Mouse (Mus musculus): ENCODE results near the gene Cts6.
"Not testable (repeated sequence)": the region's sequence is repeated elsewhere in the genome, so short reads cannot be mapped to it uniquely, and the experiment has no call there.

Cts6 gene

GRCm38 (mm10) chr13:61203310-61203709 lies at the start of gene Cts6:
Gene Cts6 (minus strand): TSS chr13:61203410.
- no peak for DNase-seq

- peak; percentile 11 for DNase-seq
Observed at GRCm38 (mm10) chr13:61241076-61241947, 38.1 kb upstream of the Cts6 start.

DNA sequence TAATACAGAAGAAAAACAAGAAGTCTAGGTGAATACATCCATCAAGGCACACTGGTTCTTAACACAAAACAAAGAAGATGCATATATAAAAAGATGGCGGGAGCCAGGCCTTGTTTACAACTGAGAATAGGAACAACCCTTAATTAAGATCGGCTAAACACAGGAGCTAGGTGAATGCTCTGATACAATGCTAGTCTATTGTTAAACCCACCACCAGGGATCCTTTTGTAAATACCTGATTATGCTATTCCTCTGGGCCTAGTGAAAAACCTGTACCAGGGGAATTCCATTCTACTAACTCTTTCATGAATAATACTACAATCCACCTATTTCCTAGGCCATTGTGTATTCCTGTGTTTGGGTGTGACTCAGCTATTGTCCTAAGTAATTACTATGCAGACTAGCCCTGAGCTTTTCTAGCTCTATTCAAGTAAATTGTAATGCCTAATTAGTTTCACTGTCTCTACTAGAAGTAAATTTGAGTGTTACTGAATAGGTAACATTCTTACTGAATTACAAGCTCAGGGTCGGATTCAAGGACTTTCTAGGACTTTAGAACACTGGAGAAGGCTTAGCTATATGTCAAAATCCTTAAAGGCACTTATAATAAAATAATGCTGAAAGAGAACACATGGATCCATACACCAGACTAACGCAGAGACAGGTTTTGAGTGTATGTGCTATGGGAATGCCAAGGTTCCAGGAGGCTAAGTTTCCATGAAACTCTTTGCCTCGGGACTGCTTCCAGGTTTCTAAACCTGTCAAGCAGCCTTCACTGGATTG lies 17.9 kb downstream of the Cts6 start:
- not testable (repeated sequence) for DNase-seq

DNA sequence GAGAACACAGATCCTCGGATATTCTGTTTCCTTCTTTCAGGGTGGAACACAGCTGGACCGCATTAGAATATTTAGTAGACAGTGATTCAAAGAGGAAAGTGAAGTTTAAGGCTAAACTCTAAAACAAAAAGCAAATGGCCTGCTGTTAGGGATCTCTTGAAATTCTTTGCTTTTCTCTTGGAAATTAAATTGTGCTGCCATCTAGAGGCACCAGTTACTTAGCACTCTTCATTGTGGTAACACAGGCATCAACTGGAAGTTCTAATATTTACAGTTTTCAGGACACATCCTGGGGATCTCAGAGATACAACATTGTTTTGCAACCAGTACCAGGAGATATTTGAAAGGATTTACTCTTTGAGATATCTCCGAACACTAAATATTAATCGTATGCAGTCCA lies 38.6 kb downstream of the Cts6 start:
- no peak for DNase-seq

GRCm38 (mm10) chr13:61164156-61164555 lies 39.1 kb downstream of the Cts6 start, which contains the start of gene Ctsr:
Gene Ctsr (minus strand): TSS chr13:61164256.
- no peak for DNase-seq
